In genomic region chr2:28067175-28067574, GRCm38 (mm10) we compare ENCODE assay signal across 8 mouse cellular contexts. TPM values are rescaled to one million over a fixed set of nuclear protein-coding genes. Genes with fewer than 3 reads are reported as not detected.
DNase-seq lines count a peak whose midpoint lies in the region; ATAC-seq lines count a peak whose summit lies in the region.

No protein-coding gene starts in this region.

- no peak for ATAC-seq in hindbrain, embryonic 14.5 days (ENCODE audit: low FRiP score)
- no peak for ATAC-seq in hindbrain, embryonic 11.5 days (ENCODE audit: low FRiP score)
- no peak for ATAC-seq in neural tube, embryonic 15.5 days (ENCODE audit: low FRiP score)
- ATAC-seq in kidney, embryonic 14.5 days (ENCODE audit: low FRiP score, low TSS enrichment), result no peak

- no peaks in the 10 kb centered on the region for H3K27me3 ChIP-seq in hindbrain, embryonic 14.5 days (ENCODE audit: control insufficient read depth, insufficient read depth, low read length)
- H3K27me3 ChIP-seq in hindbrain, embryonic 11.5 days (ENCODE audit: control insufficient read depth, insufficient read depth, low read length), result no peaks in the 10 kb centered on the region
- H3K27me3 ChIP-seq in neural tube, embryonic 15.5 days (replicated peaks), result no peaks in the 10 kb centered on the region
- no peaks in the 10 kb centered on the region for H3K27me3 ChIP-seq in kidney, embryonic 14.5 days (ENCODE audit: control insufficient read depth, insufficient read depth, low read length)

- no peaks in the 10 kb centered on the region for H3K9me3 ChIP-seq in hindbrain, embryonic 14.5 days (ENCODE audit: control insufficient read depth, low read length)
- no peaks in the 10 kb centered on the region for H3K9me3 ChIP-seq in hindbrain, embryonic 11.5 days (ENCODE audit: control insufficient read depth, low read length)
- H3K9me3 ChIP-seq in neural tube, embryonic 15.5 days (replicated peaks), result no peaks in the 10 kb centered on the region
- no peaks in the 10 kb centered on the region for H3K9me3 ChIP-seq in kidney, embryonic 14.5 days (ENCODE audit: control insufficient read depth, low read length)

- H3K27ac ChIP-seq in hindbrain, embryonic 14.5 days, result peak overlapping the region; percentile 46; the same call in 1 of the 2 replicates
- no peak overlapping the region for H3K27ac ChIP-seq in hindbrain, embryonic 11.5 days (ENCODE audit: low read depth, low read length)
- peak overlapping the region; percentile 30; the same call in 1 of the 2 replicates for H3K27ac ChIP-seq in neural tube, embryonic 15.5 days (replicated peaks)
- no peak overlapping the region for H3K27ac ChIP-seq in kidney, embryonic 14.5 days (ENCODE audit: low read depth, low read length)

- WGBS in hindbrain, embryonic 14.5 days, result 50% methylated on average over 6 of the region's 6 CpGs
- 75% methylated on average over 6 of the region's 6 CpGs for WGBS in hindbrain, embryonic 11.5 days
- 41% methylated on average over 6 of the region's 6 CpGs for WGBS in neural tube, embryonic 15.5 days
- WGBS in kidney, embryonic 14.5 days, result 46% methylated on average over 6 of the region's 6 CpGs

- H3K36me3 ChIP-seq in hindbrain, embryonic 14.5 days (replicated peaks; ENCODE audit: control insufficient read depth, insufficient read depth), result no peaks in the 10 kb centered on the region
- no peaks in the 10 kb centered on the region for H3K36me3 ChIP-seq in hindbrain, embryonic 11.5 days (ENCODE audit: control insufficient read depth, insufficient read depth, low read length)
- no peaks in the 10 kb centered on the region for H3K36me3 ChIP-seq in neural tube, embryonic 15.5 days
- H3K36me3 ChIP-seq in kidney, embryonic 14.5 days (ENCODE audit: control insufficient read depth, insufficient read depth, low read length), result no peaks in the 10 kb centered on the region

- peaks cover 15% of the 10 kb centered on the region; the same call in 1 of the 2 replicates for H3K4me1 ChIP-seq in hindbrain, embryonic 14.5 days (replicated peaks; ENCODE audit: control insufficient read depth, insufficient read depth, low read length)
- no peaks in the 10 kb centered on the region for H3K4me1 ChIP-seq in hindbrain, embryonic 11.5 days (replicated peaks; ENCODE audit: control insufficient read depth, insufficient read depth, low read length)
- peaks cover 18% of the 10 kb centered on the region for H3K4me1 ChIP-seq in neural tube, embryonic 15.5 days
- no peaks in the 10 kb centered on the region for H3K4me1 ChIP-seq in kidney, embryonic 14.5 days (ENCODE audit: control insufficient read depth, insufficient read depth, low read length)

- H3K4me2 ChIP-seq in hindbrain, embryonic 14.5 days (replicated peaks), result no peak overlapping the region
- H3K4me2 ChIP-seq in hindbrain, embryonic 11.5 days (replicated peaks; ENCODE audit: low read depth, low read length), result no peak overlapping the region
- no peak overlapping the region for H3K4me2 ChIP-seq in neural tube, embryonic 15.5 days
- no peak overlapping the region for H3K4me2 ChIP-seq in kidney, embryonic 14.5 days (replicated peaks; ENCODE audit: low read depth, low read length)

- DNase-seq in hindbrain, embryonic 14.5 days (ENCODE audit: low spot score), result no peak
- no peak for DNase-seq in hindbrain, embryonic 11.5 days (ENCODE audit: low spot score)
- DNase-seq in fat pad, adult 2 months (ENCODE audit: extremely low read depth, low read depth, low spot score), result peak; percentile 64
- DNase-seq in layer of hippocampus, postnatal 36 days, result peak; percentile 21 to 22
- no peak for DNase-seq in adrenal gland, postnatal 36 days
- DNase-seq in kidney, postnatal 14 days, result no peak

- H3K9ac ChIP-seq in hindbrain, embryonic 14.5 days, result no peak overlapping the region
- no peak overlapping the region for H3K9ac ChIP-seq in hindbrain, embryonic 11.5 days (ENCODE audit: low read depth, low read length)
- no peak overlapping the region for H3K9ac ChIP-seq in neural tube, embryonic 15.5 days (replicated peaks)
- no peak overlapping the region for H3K9ac ChIP-seq in kidney, embryonic 14.5 days (ENCODE audit: low read depth, low read length)

- H3K4me3 ChIP-seq in hindbrain, embryonic 14.5 days (replicated peaks; ENCODE audit: low read length), result no peak overlapping the region
- H3K4me3 ChIP-seq in hindbrain, embryonic 11.5 days (ENCODE audit: low read depth, low read length), result no peak overlapping the region
- no peak overlapping the region for H3K4me3 ChIP-seq in neural tube, embryonic 15.5 days (replicated peaks)
- no peak overlapping the region for H3K4me3 ChIP-seq in kidney, embryonic 14.5 days (ENCODE audit: low read length)

RNA-seq across cellular contexts. Expression of gene Fcnb, which starts 17.5 kb away (rescaled TPM):
- 0.54 TPM in 1 of 2 replicates, not detected in the other for polyA plus RNA-seq in hindbrain, embryonic 14.5 days (2014; fragmentation: Nextera tagmentation; extraction: Ambion mirVana)
- not detected in 2 replicates for polyA plus RNA-seq in hindbrain, embryonic 11.5 days (2014; fragmentation: Nextera tagmentation; extraction: Ambion mirVana)
- not detected for total RNA-seq in layer of hippocampus, postnatal 36 days (2021)
- polyA plus RNA-seq in neural tube, embryonic 15.5 days (2015; fragmentation: Nextera tagmentation; extraction: Ambion mirVana), result 0.52 TPM in 1 of 2 replicates, not detected in the other
- not detected in 2 replicates for polyA plus RNA-seq in kidney, embryonic 14.5 days (2014; fragmentation: Nextera tagmentation; extraction: Ambion mirVana)
- total RNA-seq in adrenal gland, postnatal 36 days (2021), result not detected

Comparison
In these comparisons a context has a peak if more than half of its experiments do, and no peak if none do; other contexts are left out.
1. H3K27ac ChIP-seq: peak in hindbrain, embryonic 14.5 days (single experiment) and neural tube, embryonic 15.5 days (single experiment); none in hindbrain, embryonic 11.5 days (single experiment) and kidney, embryonic 14.5 days (single experiment).
2. DNase-seq: peak in fat pad, adult 2 months (single experiment) and layer of hippocampus, postnatal 36 days (2 of 2); none in hindbrain, embryonic 14.5 days (single experiment), hindbrain, embryonic 11.5 days (single experiment), adrenal gland, postnatal 36 days (0 of 2) and kidney, postnatal 14 days (single experiment).